Mouse (Mus musculus) kidney, adult 2 months (tissue): ENCODE results near the gene Uckl1.

ENCODE experiments used
- CTCF ChIP-seq: fragments of 200-500 bp; conservative IDR thresholded peaks from 2 replicates; pipeline ENCODE4 v1.5.1; 2011; ENCODE audit warnings: low read depth, mild to moderate bottlenecking, control low read depth, low read length, moderate library complexity, mixed read lengths; ENCODE audit not compliant: insufficient read depth, insufficient read length
- POLR2A ChIP-seq: fragments of 200-500 bp; IDR thresholded peaks from one replicate; pipeline ENCODE4 v1.6.1; 2011; ENCODE audit warnings: low read depth, low read length, control low read depth

- TF ChIP-seq CTCF, result no peak
- TF ChIP-seq POLR2A, result no peak
These were observed 12.6 kb downstream of the Uckl1 start for GRCm38 (mm10) chr2:181571941-181572670.
